Mouse (Mus musculus): Measurements from ENCODE around the gene BC030870. TPM values are rescaled to one million over a fixed set of nuclear protein-coding genes. Genes with fewer than 3 reads are reported as not detected.

The BC030870 gene
- polyA plus RNA-seq, 1 experiment from 2014 or later, result not detected

Small RNA genes lying within 50 kb of the gene (microRNA-seq; reads per million reads assigned to microRNA genes)
- not detected for gene Gm24333

Other genes starting within 250 kb of the BC030870 start
- gene Tmem192, start 182.4 kb downstream of the BC030870 start, polyA plus RNA-seq (2016; fragmentation: Nextera tagmentation; extraction: Ambion mirVana), result 14.6 and 16.1 TPM in 2 replicates
- not detected in 2 replicates for gene Trim75, start 141.7 kb downstream of the BC030870 start, polyA plus RNA-seq (2016; fragmentation: Nextera tagmentation; extraction: Ambion mirVana)
- gene Trim61, start 111.0 kb downstream of the BC030870 start, polyA plus RNA-seq (2016; fragmentation: Nextera tagmentation; extraction: Ambion mirVana), result 0.09 and 0.13 TPM in 2 replicates
- gene Trim60, start 111.0 kb downstream of the BC030870 start, polyA plus RNA-seq (2016; fragmentation: Nextera tagmentation; extraction: Ambion mirVana), result not detected in 2 replicates
- 3.6 and 6.8 TPM in 2 replicates for gene Apela, start 92.2 kb downstream of the BC030870 start, polyA plus RNA-seq (2016; fragmentation: Nextera tagmentation; extraction: Ambion mirVana)
- gene Gm10663, start 54.5 kb downstream of the BC030870 start, polyA plus RNA-seq (2016; fragmentation: Nextera tagmentation; extraction: Ambion mirVana), result not detected in 2 replicates